Mouse (Mus musculus) ES-Bruce4 (cell line): ENCODE data around the gene Igfbp6.

Experiments
- CTCF ChIP-seq: IDR thresholded peaks from one replicate; pipeline ENCODE4 v1.8.1; 2011; ENCODE audit warnings: low read depth, low read length
- EP300 ChIP-seq: IDR thresholded peaks from 2 replicates; pipeline ENCODE4 v1.6.1; 2011; ENCODE audit warnings: low read depth, low read length; ENCODE audit not compliant: insufficient read depth

GRCm38 (mm10) chr15:102186239-102186638, 42.1 kb downstream of the Igfbp6 start:
- TF ChIP-seq EP300 (no peak), CTCF (no peak)
